Mouse (Mus musculus): ENCODE data around the gene Hk2.

Hk2 gene

GRCm38 (mm10) chr6:82740868-82741517, 33.3 kb downstream of the Hk2 start:
- DNase-seq (ENCODE audit: low read depth, low spot score), result no peak

- DNase-seq (ENCODE audit: low read depth, low spot score), result peak; percentile 47
These were observed 34.0 kb downstream of the Hk2 start for GRCm38 (mm10) chr6:82740269-82740668.

- no peak for DNase-seq (ENCODE audit: low read depth, low spot score)
These were observed 36.4 kb downstream of the Hk2 start for GRCm38 (mm10) chr6:82737634-82738540.

GRCm38 (mm10) chr6:82736626-82737600, 37.3 kb downstream of the Hk2 start:
- no peak for DNase-seq (ENCODE audit: low read depth, low spot score)

GRCm38 (mm10) chr6:82735347-82735746, 38.9 kb downstream of the Hk2 start:
- DNase-seq (ENCODE audit: low read depth, low spot score), result no peak

- DNase-seq (ENCODE audit: low read depth, low spot score), result no peak
These were observed 45.6 kb downstream of the Hk2 start for GRCm38 (mm10) chr6:82728635-82729034.

- DNase-seq (ENCODE audit: low read depth, low spot score), result no peak
These were observed 47.0 kb downstream of the Hk2 start for GRCm38 (mm10) chr6:82727206-82727605.

GRCm38 (mm10) chr6:82723321-82723720, 50.9 kb downstream of the Hk2 start:
- DNase-seq (ENCODE audit: low read depth, low spot score), result peak; percentile 67

GRCm38 (mm10) chr6:82716126-82716525, 58.1 kb downstream of the Hk2 start:
- no peak for DNase-seq (ENCODE audit: low read depth, low spot score)

GRCm38 (mm10) chr6:82715653-82716052, 58.6 kb downstream of the Hk2 start:
- no peak for DNase-seq (ENCODE audit: low read depth, low spot score)

GRCm38 (mm10) chr6:82715253-82715652, 59.0 kb downstream of the Hk2 start:
- DNase-seq (ENCODE audit: low read depth, low spot score), result no peak

GRCm38 (mm10) chr6:82714841-82715240, 59.4 kb downstream of the Hk2 start:
- DNase-seq (ENCODE audit: low read depth, low spot score), result no peak

GRCm38 (mm10) chr6:82714243-82714642, 60.0 kb downstream of the Hk2 start:
- DNase-seq (ENCODE audit: low read depth, low spot score), result peak; percentile 76

- DNase-seq (ENCODE audit: low read depth, low spot score), result no peak
These were observed 66.5 kb downstream of the Hk2 start for GRCm38 (mm10) chr6:82707742-82708141.

GRCm38 (mm10) chr6:82707241-82707640, 67.0 kb downstream of the Hk2 start:
- DNase-seq (ENCODE audit: low read depth, low spot score), result no peak

- no peak for DNase-seq (ENCODE audit: low read depth, low spot score)
These were observed 69.0 kb downstream of the Hk2 start, which contains the start of gene Pole4 for GRCm38 (mm10) chr6:82705221-82705620. TSS of gene Pole4 (minus strand) at chr6:82705365.

- no peak for DNase-seq (ENCODE audit: low read depth, low spot score)
These were observed 70.5 kb downstream of the Hk2 start for GRCm38 (mm10) chr6:82703710-82704109.

- peak; percentile 88 for DNase-seq (ENCODE audit: low read depth, low spot score)
These were observed 71.6 kb downstream of the Hk2 start for GRCm38 (mm10) chr6:82702593-82703017.

GRCm38 (mm10) chr6:82701296-82701695, 73.0 kb downstream of the Hk2 start:
- DNase-seq (ENCODE audit: low read depth, low spot score), result no peak

- DNase-seq (ENCODE audit: low read depth, low spot score), result no peak
These were observed 74.4 kb downstream of the Hk2 start for GRCm38 (mm10) chr6:82699831-82700230.

- DNase-seq (ENCODE audit: low read depth, low spot score), result no peak
These were observed 77.5 kb downstream of the Hk2 start for GRCm38 (mm10) chr6:82696736-82697135.

GRCm38 (mm10) chr6:82694668-82695067, 79.6 kb downstream of the Hk2 start:
- DNase-seq (ENCODE audit: low read depth, low spot score), result no peak

Measured in mesoderm, embryonic 11.5 days (tissue).